Mouse (Mus musculus): ENCODE results near the gene Abhd17a.
A peak's percentile ranks its signal among the peaks of the same experiment; 100 is the strongest.

The Abhd17a gene

GRCm38 (mm10) chr10:80589879-80590854 lies at the start of gene Abhd17a:
TSS of gene Abhd17a (minus strand) at chr10:80590341.
- DNase-seq (ENCODE audit: low read depth): peak; percentile 87

GRCm38 (mm10) chr10:80635345-80635744 lies 45.2 kb upstream of the Abhd17a start:
- DNase-seq (ENCODE audit: low read depth): no peak

- no peak for DNase-seq (ENCODE audit: low read depth)
Measured at GRCm38 (mm10) chr10:80628925-80629324, 38.8 kb upstream of the Abhd17a start.

GRCm38 (mm10) chr10:80627685-80628084 lies 37.5 kb upstream of the Abhd17a start:
- no peak for DNase-seq (ENCODE audit: low read depth)

GRCm38 (mm10) chr10:80625764-80626163 lies 35.6 kb upstream of the Abhd17a start:
- no peak for DNase-seq (ENCODE audit: low read depth)

GRCm38 (mm10) chr10:80623457-80624191 lies 33.5 kb upstream of the Abhd17a start:
- no peak for DNase-seq (ENCODE audit: low read depth)

GRCm38 (mm10) chr10:80622661-80623456 lies 32.7 kb upstream of the Abhd17a start, which contains the start of gene Csnk1g2:
TSS of gene Csnk1g2 (plus strand) at chr10:80622838.
- DNase-seq (ENCODE audit: low read depth): no peak

GRCm38 (mm10) chr10:80621940-80622660 lies 32.0 kb upstream of the Abhd17a start:
- DNase-seq (ENCODE audit: low read depth): peak; percentile 100

GRCm38 (mm10) chr10:80621690-80621939 lies 31.5 kb upstream of the Abhd17a start:
- DNase-seq (ENCODE audit: low read depth): no peak

GRCm38 (mm10) chr10:80620796-80621689 lies 30.9 kb upstream of the Abhd17a start:
- DNase-seq (ENCODE audit: low read depth): no peak

- no peak for DNase-seq (ENCODE audit: low read depth)
Measured at GRCm38 (mm10) chr10:80620365-80620764, 30.2 kb upstream of the Abhd17a start.

- peak; percentile 60 for DNase-seq (ENCODE audit: low read depth)
Measured at GRCm38 (mm10) chr10:80619465-80620244, 29.5 kb upstream of the Abhd17a start.

- DNase-seq (ENCODE audit: low read depth): no peak
Measured at GRCm38 (mm10) chr10:80618181-80618580, 28.0 kb upstream of the Abhd17a start.

- DNase-seq (ENCODE audit: low read depth): no peak
Measured at GRCm38 (mm10) chr10:80614351-80614750, 24.2 kb upstream of the Abhd17a start.

GRCm38 (mm10) chr10:80613821-80614220 lies 23.7 kb upstream of the Abhd17a start:
- no peak for DNase-seq (ENCODE audit: low read depth)

GRCm38 (mm10) chr10:80611905-80612304 lies 21.8 kb upstream of the Abhd17a start:
- DNase-seq (ENCODE audit: low read depth): no peak

- DNase-seq (ENCODE audit: low read depth): no peak
Measured at GRCm38 (mm10) chr10:80611024-80611423, 20.9 kb upstream of the Abhd17a start.

- DNase-seq (ENCODE audit: low read depth): no peak
Measured at GRCm38 (mm10) chr10:80610116-80610785, 20.1 kb upstream of the Abhd17a start.

GRCm38 (mm10) chr10:80609269-80609924 lies 19.3 kb upstream of the Abhd17a start:
- DNase-seq (ENCODE audit: low read depth): no peak

Measured in fibroblast of lung, adult 2 months (primary cell).